Mouse (Mus musculus): ENCODE results near the gene Hk3.

DNA sequence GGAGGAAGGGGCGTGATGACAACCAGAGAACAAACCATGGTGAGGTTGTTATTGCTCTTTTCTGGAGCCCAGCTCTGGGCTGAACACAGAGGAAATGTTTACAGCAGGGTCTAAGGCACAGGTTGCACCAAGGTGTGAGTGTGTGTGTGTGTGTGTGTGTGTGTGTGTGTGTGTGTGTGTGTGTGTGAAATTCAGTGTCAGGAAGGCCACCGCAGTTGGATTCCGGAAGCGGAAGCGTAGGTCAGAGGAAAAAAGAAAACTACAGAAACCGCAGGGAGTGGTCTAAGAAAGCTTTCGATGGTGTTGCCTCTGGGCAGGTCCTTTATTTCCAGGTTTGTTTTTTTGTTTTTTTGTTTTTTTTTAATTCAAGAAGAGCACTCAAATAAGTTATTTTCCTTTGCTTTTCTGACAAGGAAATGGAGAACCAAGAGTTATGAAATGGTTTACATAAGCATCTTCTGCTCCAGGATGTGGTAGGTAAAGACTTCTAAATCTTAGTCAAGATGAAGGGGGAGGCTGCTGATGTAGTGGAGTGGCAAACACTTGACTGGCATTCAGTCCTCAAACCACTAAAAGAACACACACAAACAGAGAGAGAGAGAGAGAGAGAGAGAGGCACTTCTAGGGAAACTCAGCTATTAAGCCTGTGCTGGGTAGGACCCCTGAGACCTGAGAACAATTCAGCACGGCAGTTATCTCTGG lies 3.1 kb downstream of the Hk3 start:
- TF ChIP-seq CTCF (IDR thresholded peaks at IDR 0.05; ENCODE audit: low read depth, low read length) (no peak), TAL1 (conservative IDR thresholded peaks at IDR 0.05; ENCODE audit: low read depth, low read length) (no peak), GATA1 (IDR thresholded peaks at IDR 0.05; ENCODE audit: borderline replicate concordance, low read length) (no peak)

Data from G1E (cell line).